Mouse (Mus musculus) myocyte (in vitro differentiated cells): ENCODE data around the gene Mtss1l.

Source experiments
- E2F4 ChIP-seq: IDR thresholded peaks from one replicate; pipeline ENCODE4 v1.6.1; 2011; ENCODE audit warnings: mild to moderate bottlenecking, control low read depth, moderate library complexity; ENCODE audit not compliant: insufficient read depth
- MYOD1 ChIP-seq, 3 experiments: IDR thresholded peaks; one replicate each; pipeline ENCODE4 v1.6.1; 2011; ENCODE audit warnings: control low read depth in 2 of 3, low read depth in 2 of 3, mild to moderate bottlenecking in 2 of 3, moderate library complexity in 1 of 3; ENCODE audit not compliant: insufficient read length in 2 of 3, control insufficient read depth in 1 of 3
- POLR2A ChIP-seq: IDR thresholded peaks from one replicate; pipeline ENCODE4 v1.6.1; 2011; ENCODE audit warnings: low read depth, mild to moderate bottlenecking, control low read depth, moderate library complexity; ENCODE audit not compliant: insufficient read length
- POLR2AphosphoS2 ChIP-seq: IDR thresholded peaks from one replicate; pipeline ENCODE4 v1.6.1; 2011; ENCODE audit warnings: low read depth, control low read depth; ENCODE audit not compliant: insufficient read length
- REST ChIP-seq: IDR thresholded peaks from one replicate; pipeline ENCODE4 v1.6.1; 2011; ENCODE audit warnings: mild to moderate bottlenecking, control low read depth, moderate library complexity; ENCODE audit not compliant: insufficient read depth, insufficient read length
- SRF ChIP-seq: IDR thresholded peaks from one replicate; pipeline ENCODE4 v1.6.1; 2011; ENCODE audit warnings: low read depth; ENCODE audit not compliant: control insufficient read depth, insufficient read length
- TCF3 ChIP-seq: IDR thresholded peaks from one replicate; pipeline ENCODE4 v1.6.1; 2011; ENCODE audit warnings: low read depth, control low read depth; ENCODE audit not compliant: insufficient read length
- USF1 ChIP-seq: IDR thresholded peaks from one replicate; pipeline ENCODE4 v1.6.1; 2011; ENCODE audit warnings: low read depth, mild to moderate bottlenecking, control low read depth, moderate library complexity

DNA sequence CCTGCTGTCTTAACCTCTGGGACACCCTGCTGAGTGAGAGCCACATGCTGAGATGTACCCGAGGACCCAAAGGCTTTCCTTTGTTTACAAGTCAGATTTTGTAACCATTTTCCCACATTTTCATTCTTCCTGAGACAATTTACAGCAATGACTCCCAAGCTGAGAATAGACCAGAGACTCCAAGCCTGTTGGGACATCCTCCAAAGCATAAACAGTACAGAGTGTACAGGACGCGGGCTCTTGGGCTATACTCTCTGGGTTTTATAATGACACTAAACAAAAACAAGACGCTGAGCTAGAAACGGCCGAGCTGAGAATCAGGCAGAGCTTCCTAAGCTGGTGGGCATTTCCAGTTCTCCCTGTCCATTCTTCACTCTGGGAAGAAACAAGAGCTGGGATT is 53.4 kb downstream of the Mtss1l start:
- TF ChIP-seq POLR2A (no peak), MYOD1 (IDR thresholded peaks at IDR 0.05; ENCODE audit: control insufficient read depth in 1 of 3, insufficient read length in 2 of 3, low read depth in 2 of 3) (no peak), USF1 (no peak), SRF (no peak), REST (no peak), E2F4 (no peak), TCF3 (no peak), POLR2AphosphoS2 (no peak)
